Mouse (Mus musculus): Measurements from ENCODE around the gene Accs. TPM values are rescaled to one million over a fixed set of nuclear protein-coding genes. Genes with fewer than 3 reads are reported as not detected.

Gene Accs
- polyA plus RNA-seq, 1 experiment from 2014 or later = 9.8 TPM

DNA sequence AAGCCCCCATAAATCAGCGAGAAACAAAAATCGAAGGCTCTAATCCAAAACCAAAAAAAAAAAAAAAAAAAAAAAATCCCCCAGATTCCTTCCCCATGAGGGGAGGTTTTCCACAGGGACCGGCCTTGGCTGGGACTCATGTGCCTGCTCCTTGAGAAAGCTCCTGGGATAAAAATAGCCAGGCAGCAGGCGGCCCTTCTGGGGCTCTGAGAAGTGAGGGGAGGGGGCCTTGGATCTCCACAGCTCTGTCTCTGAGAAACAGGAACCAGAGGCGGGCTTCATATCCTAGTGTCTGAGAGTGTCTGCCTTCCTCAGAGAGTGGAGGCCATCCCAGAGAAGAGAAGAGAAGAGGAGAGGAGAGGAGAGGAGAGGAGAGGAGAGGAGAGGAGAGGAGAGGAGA lies 27.3 kb upstream of the Accs start:
- Histone ChIP-seq H3K9me3 (no peaks in the 10 kb centered on the region), H3K4me1 (peaks cover 11% of the 10 kb centered on the region), H3K4me3 (no peak overlapping the region), H3K36me3 (no peaks in the 10 kb centered on the region), H3K27me3 (no peaks in the 10 kb centered on the region), H3K27ac (no peak overlapping the region), H3K4me2 (replicated peaks) (no peak overlapping the region), H3K9ac (no peak overlapping the region)
- no peak for ATAC-seq (ENCODE audit: insufficient number of reproducible peaks, insufficient read depth, low FRiP score, low TSS enrichment)
- 63% methylated on average over 5 of the region's 5 CpGs for WGBS

DNA sequence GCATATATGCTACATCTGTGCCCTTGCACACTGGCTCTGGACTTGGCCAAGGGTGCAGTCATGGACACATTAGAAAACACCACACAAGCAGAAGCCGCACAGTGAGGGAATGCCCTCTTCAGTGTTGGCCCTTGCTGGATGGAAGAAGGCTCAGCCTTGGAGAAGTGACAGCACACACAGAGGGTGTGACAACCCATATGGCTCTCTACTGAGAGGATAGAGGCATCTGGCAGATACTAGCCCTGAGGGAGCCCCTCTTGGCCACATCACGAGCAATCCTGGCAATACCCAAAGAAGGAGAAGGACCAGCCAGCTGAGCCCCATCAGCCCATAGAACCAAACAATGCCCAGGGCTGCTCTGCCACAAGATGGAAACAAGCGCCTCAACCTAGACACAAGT lies 24.9 kb upstream of the Accs start:
- H3K27me3 ChIP-seq = no peaks in the 10 kb centered on the region
- no peak overlapping the region for H3K9ac ChIP-seq
- H3K27ac ChIP-seq = no peak overlapping the region
- 0 out of 2 replicates have a peak, but pooled peaks have one; percentile 24 for ATAC-seq (ENCODE audit: insufficient number of reproducible peaks, insufficient read depth, low FRiP score, low TSS enrichment)
- 87% methylated on average over 3 of the region's 3 CpGs for WGBS
- H3K9me3 ChIP-seq = no peaks in the 10 kb centered on the region
- peaks cover 11% of the 10 kb centered on the region for H3K4me1 ChIP-seq
- no peaks in the 10 kb centered on the region for H3K36me3 ChIP-seq
- no peak overlapping the region for H3K4me3 ChIP-seq
- H3K4me2 ChIP-seq (replicated peaks) = no peak overlapping the region

DNA sequence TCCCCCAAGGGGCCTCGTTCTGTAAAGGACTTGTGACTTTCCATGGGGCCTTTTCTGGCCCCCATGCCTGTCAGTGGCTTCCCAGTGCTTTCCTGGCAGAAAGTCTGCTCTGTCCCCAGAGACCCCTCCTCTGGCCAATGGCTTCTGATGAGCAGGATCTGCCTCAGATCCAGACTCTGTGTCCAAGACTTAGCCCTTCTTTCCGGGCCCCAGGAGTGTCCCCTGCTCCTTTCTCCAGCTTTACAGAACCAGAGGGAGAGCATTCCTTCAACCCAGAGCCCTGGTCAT lies 24.4 kb upstream of the Accs start:
- H3K36me3 ChIP-seq = no peaks in the 10 kb centered on the region
- no peak overlapping the region for H3K4me2 ChIP-seq (replicated peaks)
- no peak overlapping the region for H3K4me3 ChIP-seq
- no peak overlapping the region for H3K9ac ChIP-seq
- no peak overlapping the region for H3K27ac ChIP-seq
- H3K4me1 ChIP-seq = peaks cover 11% of the 10 kb centered on the region
- ATAC-seq (ENCODE audit: insufficient number of reproducible peaks, insufficient read depth, low FRiP score, low TSS enrichment) = no peak
- 24% methylated on average over 2 of the region's 2 CpGs for WGBS
- H3K9me3 ChIP-seq = no peaks in the 10 kb centered on the region
- no peaks in the 10 kb centered on the region for H3K27me3 ChIP-seq

- peak overlapping the region; percentile 21; the same call in 1 of the 2 replicates for H3K4me2 ChIP-seq (replicated peaks)
- WGBS = 11% methylated on average over 12 of the region's 12 CpGs
- H3K4me1 ChIP-seq = peaks cover 11% of the 10 kb centered on the region
- no peak overlapping the region for H3K4me3 ChIP-seq
- no peaks in the 10 kb centered on the region for H3K36me3 ChIP-seq
- no peaks in the 10 kb centered on the region for H3K9me3 ChIP-seq
- no peak overlapping the region for H3K27ac ChIP-seq
- H3K27me3 ChIP-seq = no peaks in the 10 kb centered on the region
- ATAC-seq (ENCODE audit: insufficient number of reproducible peaks, insufficient read depth, low FRiP score, low TSS enrichment) = peak; percentile 37; the same call in 1 of the 2 replicates
- H3K9ac ChIP-seq = no peak overlapping the region
Measured at GRCm38 (mm10) chr2:93873449-93874226, 23.9 kb upstream of the Accs start.

DNA sequence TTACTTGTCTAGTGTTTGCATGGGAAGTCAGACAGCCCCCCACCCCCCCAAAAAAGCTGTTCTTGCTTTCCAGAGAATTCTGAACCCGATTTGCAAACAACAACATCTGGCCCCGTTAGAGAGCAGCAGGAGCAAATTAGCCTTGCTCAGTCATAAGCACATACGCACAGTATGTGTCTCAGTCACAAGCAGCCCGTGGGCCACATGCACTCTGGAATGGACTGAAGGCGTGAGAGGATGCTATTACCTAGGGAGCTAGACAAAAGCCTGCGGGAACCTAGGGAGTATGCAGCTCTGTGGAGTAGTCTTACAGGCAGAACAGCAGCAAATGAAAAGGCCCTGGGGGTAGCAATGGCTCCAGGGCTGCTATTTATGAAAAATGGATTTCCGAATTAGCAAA lies 22.5 kb upstream of the Accs start:
- Histone ChIP-seq H3K9me3 (no peaks in the 10 kb centered on the region), H3K27ac (no peak overlapping the region), H3K4me1 (peaks cover 11% of the 10 kb centered on the region), H3K4me3 (no peak overlapping the region), H3K9ac (no peak overlapping the region), H3K4me2 (replicated peaks) (no peak overlapping the region), H3K36me3 (no peaks in the 10 kb centered on the region), H3K27me3 (no peaks in the 10 kb centered on the region)
- 55% methylated on average over 7 of the region's 7 CpGs for WGBS
- no peak for ATAC-seq (ENCODE audit: insufficient number of reproducible peaks, insufficient read depth, low FRiP score, low TSS enrichment)

DNA sequence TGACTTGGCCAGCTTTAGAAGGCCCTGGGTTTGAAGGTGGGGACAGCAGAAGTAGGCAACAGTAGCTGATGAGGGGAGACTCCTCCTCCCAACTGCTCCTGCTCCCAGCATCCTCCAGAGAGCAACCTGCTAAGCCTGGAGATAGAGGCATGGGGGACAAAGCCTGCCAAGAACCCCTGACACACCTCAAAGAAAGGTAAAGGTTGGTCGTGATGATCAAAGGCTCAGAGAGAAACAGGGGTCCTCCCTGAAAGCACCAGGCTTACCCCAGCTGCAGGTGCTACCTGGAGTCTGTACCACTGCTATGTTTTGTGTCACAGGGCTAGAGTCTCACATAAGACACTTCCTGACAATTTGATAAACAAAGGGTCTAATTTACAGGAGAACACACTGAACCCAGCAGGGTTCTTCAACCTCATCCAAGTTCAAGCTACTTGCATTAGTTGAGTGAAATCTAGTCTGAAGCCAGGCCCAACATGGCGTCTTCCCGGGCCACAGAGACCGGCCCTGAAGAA lies 21.7 kb upstream of the Accs start:
- WGBS = 84% methylated on average over 4 of the region's 4 CpGs
- no peak overlapping the region for H3K4me3 ChIP-seq
- no peak overlapping the region for H3K4me2 ChIP-seq (replicated peaks)
- no peaks in the 10 kb centered on the region for H3K36me3 ChIP-seq
- H3K27ac ChIP-seq = no peak overlapping the region
- no peaks in the 10 kb centered on the region for H3K9me3 ChIP-seq
- no peaks in the 10 kb centered on the region for H3K27me3 ChIP-seq
- H3K9ac ChIP-seq = no peak overlapping the region
- peaks cover 11% of the 10 kb centered on the region for H3K4me1 ChIP-seq
- ATAC-seq (ENCODE audit: insufficient number of reproducible peaks, insufficient read depth, low FRiP score, low TSS enrichment) = no peak

GRCm38 (mm10) chr2:93870842-93871241 lies 21.1 kb upstream of the Accs start:
- Histone ChIP-seq H3K4me3 (no peak overlapping the region), H3K4me2 (replicated peaks) (no peak overlapping the region), H3K36me3 (no peaks in the 10 kb centered on the region), H3K27ac (no peak overlapping the region), H3K27me3 (no peaks in the 10 kb centered on the region), H3K9ac (no peak overlapping the region), H3K4me1 (peaks cover 11% of the 10 kb centered on the region), H3K9me3 (no peaks in the 10 kb centered on the region)
- peak; percentile 29; the same call in 1 of the 2 replicates for ATAC-seq (ENCODE audit: insufficient number of reproducible peaks, insufficient read depth, low FRiP score, low TSS enrichment)
- WGBS = 42% methylated on average over 4 of the region's 4 CpGs

GRCm38 (mm10) chr2:93869107-93869600 lies 19.4 kb upstream of the Accs start, which contains the start of gene Accsl:
Gene Accsl (minus strand): TSS chr2:93869157.
- ATAC-seq (ENCODE audit: insufficient number of reproducible peaks, insufficient read depth, low FRiP score, low TSS enrichment) = no peak

DNA sequence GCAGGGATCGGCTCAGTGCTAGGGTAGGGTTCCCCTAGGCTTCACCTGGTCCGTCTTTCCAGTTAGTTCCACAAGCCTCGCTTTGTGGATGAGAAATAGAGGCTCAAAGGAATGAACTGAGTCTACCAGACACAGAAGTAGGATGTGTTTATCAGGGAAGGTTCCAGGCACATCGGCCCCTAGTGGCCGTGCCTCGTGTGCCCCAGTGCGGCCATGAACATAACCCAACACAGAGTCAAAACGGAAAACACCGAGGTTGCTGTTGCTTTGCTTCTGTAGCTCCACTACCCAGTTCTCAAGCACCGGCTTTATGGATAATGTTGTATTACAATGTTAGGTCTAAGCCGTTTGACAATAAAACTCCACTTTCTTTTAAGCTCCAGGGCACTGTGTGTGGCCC lies 18.8 kb upstream of the Accs start:
- H3K9me3 ChIP-seq = no peaks in the 10 kb centered on the region
- 84% methylated on average over 11 of the region's 11 CpGs for WGBS
- H3K9ac ChIP-seq = no peak overlapping the region
- H3K27me3 ChIP-seq = no peaks in the 10 kb centered on the region
- H3K27ac ChIP-seq = no peak overlapping the region
- H3K36me3 ChIP-seq = no peaks in the 10 kb centered on the region
- peaks cover 3% of the 10 kb centered on the region for H3K4me1 ChIP-seq
- no peak for ATAC-seq (ENCODE audit: insufficient number of reproducible peaks, insufficient read depth, low FRiP score, low TSS enrichment)
- H3K4me2 ChIP-seq (replicated peaks) = no peak overlapping the region
- no peak overlapping the region for H3K4me3 ChIP-seq

More at GRCm38 (mm10) chr2:93869107-93869600, 19.4 kb upstream of the Accs start, which contains the start of gene Accsl:
- WGBS = 69% methylated on average over 7 of the region's 7 CpGs
- Histone ChIP-seq H3K27ac (no peak within 1 kb of the TSS), H3K4me2 (replicated peaks) (no peak within 1 kb of the TSS), H3K9me3 (no peaks in the 10 kb centered on the region), H3K4me1 (peaks cover 9% of the 10 kb centered on the region), H3K4me3 (no peak within 1 kb of the TSS), H3K9ac (no peak within 1 kb of the TSS), H3K27me3 (no peaks in the 10 kb centered on the region), H3K36me3 (no peaks in the 10 kb centered on the region)

GRCm38 (mm10) chr2:93863229-93863628 lies 13.5 kb upstream of the Accs start:
- no peak for ATAC-seq (ENCODE audit: insufficient number of reproducible peaks, insufficient read depth, low FRiP score, low TSS enrichment)
- no peak overlapping the region for H3K4me2 ChIP-seq (replicated peaks)
- 67% methylated on average over 4 of the region's 4 CpGs for WGBS

DNA sequence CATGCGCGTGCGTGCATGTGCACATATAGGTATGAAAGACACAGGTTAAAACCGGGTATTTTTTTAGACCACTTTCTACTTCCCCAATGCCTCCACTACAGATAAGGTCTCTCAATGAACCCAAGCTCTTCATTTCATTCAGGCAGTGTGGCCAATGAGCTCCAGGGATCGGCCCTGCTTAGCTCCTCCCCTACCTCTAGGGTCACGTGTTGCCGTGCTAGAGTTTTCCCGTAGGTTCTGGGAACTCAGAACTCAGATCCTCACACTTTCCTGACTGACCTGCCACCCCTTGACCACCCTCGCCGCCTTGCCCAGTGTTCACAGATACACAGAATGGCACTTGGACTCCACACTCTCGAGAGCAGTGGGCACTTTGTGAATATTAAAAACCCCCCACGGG lies 9.1 kb upstream of the Accs start:
- H3K36me3 ChIP-seq = no peaks in the 10 kb centered on the region
- no peak for ATAC-seq (ENCODE audit: insufficient number of reproducible peaks, insufficient read depth, low FRiP score, low TSS enrichment)
- 74% methylated on average over 12 of the region's 12 CpGs for WGBS
- no peak overlapping the region for H3K27ac ChIP-seq
- no peaks in the 10 kb centered on the region for H3K9me3 ChIP-seq
- no peaks in the 10 kb centered on the region for H3K4me1 ChIP-seq
- no peak overlapping the region for H3K4me3 ChIP-seq
- H3K4me2 ChIP-seq (replicated peaks) = no peak overlapping the region
- H3K9ac ChIP-seq = no peak overlapping the region
- H3K27me3 ChIP-seq = no peaks in the 10 kb centered on the region

More at GRCm38 (mm10) chr2:93863229-93863628, 13.5 kb upstream of the Accs start:
- Histone ChIP-seq H3K4me1 (no peaks in the 10 kb centered on the region), H3K36me3 (no peaks in the 10 kb centered on the region), H3K4me3 (no peak overlapping the region), H3K27me3 (no peaks in the 10 kb centered on the region), H3K27ac (no peak overlapping the region), H3K9me3 (no peaks in the 10 kb centered on the region), H3K9ac (no peak overlapping the region)

GRCm38 (mm10) chr2:93851303-93851702 lies 1.6 kb upstream of the Accs start:
- no peak for ATAC-seq (ENCODE audit: insufficient number of reproducible peaks, insufficient read depth, low FRiP score, low TSS enrichment)
- Histone ChIP-seq H3K27me3 (no peaks in the 10 kb centered on the region), H3K36me3 (0 out of 2 replicates have a peak, but pooled peaks cover 14% of the 10 kb centered on the region), H3K4me2 (replicated peaks) (no peak overlapping the region), H3K4me3 (no peak overlapping the region), H3K27ac (no peak overlapping the region), H3K4me1 (peaks cover 14% of the 10 kb centered on the region; the same call in 1 of the 2 replicates), H3K9me3 (no peaks in the 10 kb centered on the region), H3K9ac (no peak overlapping the region)
- WGBS = 43% methylated on average over 1 of the region's 1 CpGs
